Mouse (Mus musculus) limb, embryonic 15.5 days (tissue): ENCODE results near the gene Il17rc. TPM values are rescaled to one million over a fixed set of nuclear protein-coding genes. Genes with fewer than 3 reads are reported as not detected.

ENCODE experiments used
- ATAC-seq: fragments of 200-750 bp; cut with Nextera tagmentation; 2 replicates; pipeline ENCODE4 v1.8.0; 2017; ENCODE audit warnings: low read depth, moderate TSS enrichment; ENCODE audit not compliant: insufficient number of reproducible peaks, low FRiP score, low TSS enrichment
- H3K27ac ChIP-seq: fragments of 300-500 bp; sonication (generic); 2 replicates; pipeline ENCODE4 v1.5.1; 2015; ENCODE audit warnings: moderate library complexity, mild to moderate bottlenecking, inconsistent platforms
- H3K27me3 ChIP-seq: fragments of 300-500 bp; sonication (generic); 2 replicates; pipeline ENCODE4 v1.6.1; 2015; ENCODE audit warnings: inconsistent platforms
- H3K36me3 ChIP-seq: fragments of 300-500 bp; sonication (generic); 2 replicates; pipeline ENCODE4 v1.6.1; 2015; ENCODE audit warnings: inconsistent platforms
- H3K4me1 ChIP-seq: fragments of 300-500 bp; sonication (generic); 2 replicates; pipeline ENCODE4 v1.6.1; 2015; ENCODE audit warnings: inconsistent platforms
- H3K4me2 ChIP-seq: fragments of 300-500 bp; sonication (generic); 2 replicates; pipeline ENCODE4 v1.6.1; 2015; ENCODE audit warnings: mild to moderate bottlenecking, inconsistent platforms
- H3K4me3 ChIP-seq: fragments of 300-500 bp; sonication (generic); 2 replicates; pipeline ENCODE4 v1.5.1; 2015; ENCODE audit warnings: mild to moderate bottlenecking, inconsistent platforms
- H3K9ac ChIP-seq: fragments of 300-500 bp; sonication (generic); 2 replicates; pipeline ENCODE4 v1.6.1; 2015; ENCODE audit warnings: inconsistent platforms
- H3K9me3 ChIP-seq: fragments of 300-500 bp; sonication (generic); 2 replicates; pipeline ENCODE4 v1.6.1; 2016; ENCODE audit warnings: inconsistent platforms
- WGBS: fragments of 180-500 bp; shearing (Covaris S2); methylation state at CpG from one replicate; pipeline ENCODE4 v1.1.7; 2015; 5-methylcytosine and 5-hydroxymethylcytosine counted together
- polyA plus RNA-seq: library from polyadenylated mRNA; unstranded; fragments of >200 nt; fragmentation: Nextera tagmentation; extraction: Ambion mirVana; gene quantifications from 2 replicates; pipeline ENCODE4 v1.2.1, GENCODE M21; 2015

Gene Il17rc
- polyA plus RNA-seq, 1 experiment from 2014 or later = 63.5 TPM

- Histone ChIP-seq H3K9me3 (no peaks in the 10 kb centered on the region), H3K36me3 (no peaks in the 10 kb centered on the region), H3K27me3 (0 out of 2 replicates have a peak, but pooled peaks cover 4% of the 10 kb centered on the region), H3K4me1 (0 out of 2 replicates have a peak, but pooled peaks cover 2% of the 10 kb centered on the region), H3K27ac (no peak within 1 kb of the TSS), H3K4me2 (no peak within 1 kb of the TSS), H3K4me3 (no peak within 1 kb of the TSS), H3K9ac (no peak within 1 kb of the TSS)
- no peak for ATAC-seq
- WGBS = 57% methylated on average over 10 of the region's 10 CpGs
These were observed 13.2 kb upstream of the Il17rc start, which contains the start of gene Il17re for GRCm38 (mm10) chr6:113457952-113458534. TSS of gene Il17re (plus strand) at chr6:113458484.

DNA sequence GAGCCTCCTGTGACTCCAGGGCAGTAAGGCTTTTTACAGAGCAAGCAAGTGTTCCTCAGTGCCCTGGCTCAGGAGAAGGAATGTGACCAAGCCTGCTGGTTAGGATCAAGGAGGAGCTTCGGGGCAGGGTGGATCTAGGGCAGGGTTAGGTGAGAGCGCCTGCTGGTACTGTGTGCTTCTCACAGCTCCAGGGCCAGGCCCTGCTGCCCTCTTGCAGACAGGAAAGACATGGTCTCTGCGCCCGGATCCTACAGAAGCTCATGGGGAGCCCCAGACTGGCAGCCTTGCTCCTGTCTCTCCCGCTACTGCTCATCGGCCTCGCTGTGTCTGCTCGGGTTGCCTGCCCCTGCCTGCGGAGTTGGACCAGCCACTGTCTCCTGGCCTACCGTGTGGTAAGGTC, 12.6 kb upstream of the Il17rc start:
- no peak overlapping the region for H3K4me3 ChIP-seq
- no peak overlapping the region for H3K4me2 ChIP-seq
- H3K9ac ChIP-seq = no peak overlapping the region
- H3K27me3 ChIP-seq = 0 out of 2 replicates have a peak, but pooled peaks cover 4% of the 10 kb centered on the region
- no peak overlapping the region for H3K27ac ChIP-seq
- no peaks in the 10 kb centered on the region for H3K36me3 ChIP-seq
- ATAC-seq = no peak
- H3K4me1 ChIP-seq = 0 out of 2 replicates have a peak, but pooled peaks cover 2% of the 10 kb centered on the region
- no peaks in the 10 kb centered on the region for H3K9me3 ChIP-seq
- WGBS = 46% methylated on average over 10 of the region's 10 CpGs

DNA sequence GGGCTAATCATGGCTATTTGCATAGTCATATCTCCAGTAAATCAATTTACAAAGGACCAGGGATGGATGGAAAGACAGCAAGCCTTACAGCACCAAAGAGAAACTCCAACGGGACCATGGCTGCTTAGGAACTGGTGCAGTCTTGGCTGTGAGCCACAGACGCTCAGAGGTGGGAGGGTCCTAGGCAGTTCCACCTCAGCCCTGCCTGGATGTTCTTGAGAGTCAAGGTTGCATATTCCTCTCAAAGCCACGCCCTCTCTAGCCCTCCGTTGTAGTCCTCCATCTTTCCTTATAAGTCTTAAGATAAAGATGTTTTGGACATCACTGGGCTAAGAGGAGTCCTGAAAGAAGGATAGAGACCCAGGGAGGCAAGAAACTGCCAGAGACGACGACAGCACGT, 7.2 kb upstream of the Il17rc start:
- H3K4me2 ChIP-seq = no peak overlapping the region
- WGBS = 62% methylated on average over 7 of the region's 7 CpGs

DNA sequence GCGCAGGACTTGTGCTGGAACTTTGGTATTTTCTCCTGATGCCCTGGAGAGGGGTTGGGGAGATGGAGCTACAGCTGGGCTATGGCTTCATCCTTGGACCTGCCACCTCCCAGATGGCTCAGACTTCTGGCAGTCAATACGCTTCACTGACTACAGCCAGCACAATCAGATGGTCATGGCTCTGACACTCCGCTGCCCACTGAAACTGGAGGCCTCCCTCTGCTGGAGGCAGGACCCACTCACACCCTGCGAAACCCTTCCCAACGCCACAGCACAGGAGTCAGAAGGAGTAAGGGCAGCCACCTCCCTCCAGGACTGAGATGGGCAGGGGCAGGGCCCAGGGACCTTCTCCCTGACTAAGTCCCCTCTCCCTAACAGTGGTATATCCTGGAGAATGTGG, 5.6 kb upstream of the Il17rc start:
- 71% methylated on average over 5 of the region's 5 CpGs for WGBS
- ATAC-seq = no peak
- Histone ChIP-seq H3K27me3 (peaks cover 16% of the 10 kb centered on the region), H3K4me2 (no peak overlapping the region), H3K4me1 (peaks cover 13% of the 10 kb centered on the region), H3K27ac (no peak overlapping the region), H3K4me3 (no peak overlapping the region), H3K9me3 (no peaks in the 10 kb centered on the region), H3K36me3 (no peaks in the 10 kb centered on the region), H3K9ac (no peak overlapping the region)

More for the DNA sequence above, 7.2 kb upstream of the Il17rc start:
- H3K4me3 ChIP-seq = no peak overlapping the region
- H3K9me3 ChIP-seq = no peaks in the 10 kb centered on the region
- H3K9ac ChIP-seq = no peak overlapping the region
- H3K27me3 ChIP-seq = 0 out of 2 replicates have a peak, but pooled peaks cover 8% of the 10 kb centered on the region
- H3K27ac ChIP-seq = no peak overlapping the region
- no peak for ATAC-seq
- H3K36me3 ChIP-seq = no peaks in the 10 kb centered on the region
- H3K4me1 ChIP-seq = peaks cover 4% of the 10 kb centered on the region; the same call in 1 of the 2 replicates

DNA sequence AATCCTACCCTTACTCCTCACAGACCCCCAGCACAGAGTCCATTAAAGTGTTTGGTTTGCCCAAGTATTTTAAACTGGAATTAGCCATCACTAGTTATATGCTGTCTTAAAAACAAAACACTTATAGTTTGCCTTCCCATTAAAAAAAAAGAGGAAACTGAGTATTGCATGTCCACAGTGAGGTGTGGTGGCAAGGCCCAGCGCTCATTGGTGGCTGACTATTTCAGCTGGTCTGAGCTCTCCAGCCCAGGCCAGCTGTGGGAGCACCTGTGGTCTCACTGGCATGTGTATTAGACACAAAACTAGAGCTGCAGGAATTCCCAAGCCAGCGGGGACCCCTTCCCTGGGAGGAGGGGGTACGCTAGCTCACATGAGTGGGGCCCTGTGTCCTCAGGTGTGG, 2.7 kb upstream of the Il17rc start:
- WGBS = 63% methylated on average over 3 of the region's 3 CpGs
- no peak overlapping the region for H3K9ac ChIP-seq
- H3K4me3 ChIP-seq = no peak overlapping the region
- H3K4me2 ChIP-seq = no peak overlapping the region
- no peaks in the 10 kb centered on the region for H3K9me3 ChIP-seq
- no peak for ATAC-seq
- H3K36me3 ChIP-seq = no peaks in the 10 kb centered on the region
- H3K27me3 ChIP-seq = peaks cover 23% of the 10 kb centered on the region
- H3K27ac ChIP-seq = no peak overlapping the region
- H3K4me1 ChIP-seq = peaks cover 34% of the 10 kb centered on the region

DNA sequence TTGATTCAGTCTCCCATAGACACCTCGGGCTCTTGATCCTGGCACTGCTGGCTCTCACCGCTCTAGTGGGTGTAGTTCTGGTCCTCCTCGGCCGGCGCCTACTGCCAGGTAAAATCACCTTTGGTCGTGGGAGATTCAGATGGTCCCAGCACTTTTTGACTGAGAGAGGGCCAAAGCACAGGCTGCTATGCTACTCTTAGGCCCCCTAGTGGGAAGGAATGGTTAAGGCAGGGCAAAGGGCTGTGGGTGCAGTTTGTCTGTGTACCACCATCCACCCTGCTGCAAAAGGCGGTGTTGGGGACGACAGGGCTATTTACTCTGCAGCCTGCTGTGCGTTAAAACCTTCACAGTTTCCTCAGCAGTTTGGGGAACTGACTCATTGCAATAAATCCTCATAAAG, 2.2 kb upstream of the Il17rc start:
- H3K27me3 ChIP-seq = peaks cover 26% of the 10 kb centered on the region
- H3K4me1 ChIP-seq = peaks cover 34% of the 10 kb centered on the region
- H3K9ac ChIP-seq = no peak overlapping the region
- ATAC-seq = no peak
- H3K4me3 ChIP-seq = peak overlapping the region; percentile 44
- peak overlapping the region; percentile 78 for H3K4me2 ChIP-seq
- H3K36me3 ChIP-seq = no peaks in the 10 kb centered on the region
- no peak overlapping the region for H3K27ac ChIP-seq
- no peaks in the 10 kb centered on the region for H3K9me3 ChIP-seq
- WGBS = 5% methylated on average over 9 of the region's 9 CpGs

DNA sequence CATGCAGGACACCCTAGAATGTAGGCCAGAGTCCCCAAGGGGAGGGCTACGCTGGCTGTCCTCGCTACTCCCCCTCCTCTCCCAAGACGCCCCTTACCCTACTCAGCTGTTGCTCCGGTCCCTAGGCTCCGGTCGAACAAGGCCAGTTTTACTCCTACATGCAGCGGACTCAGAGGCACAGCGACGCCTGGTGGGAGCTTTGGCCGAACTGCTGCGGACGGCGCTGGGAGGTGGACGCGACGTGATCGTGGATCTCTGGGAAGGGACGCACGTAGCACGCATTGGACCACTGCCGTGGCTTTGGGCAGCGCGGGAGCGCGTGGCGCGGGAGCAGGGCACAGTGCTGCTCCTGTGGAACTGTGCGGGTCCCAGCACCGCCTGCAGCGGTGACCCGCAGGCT, 1.8 kb upstream of the Il17rc start:
- WGBS = 2% methylated on average over 31 of the region's 31 CpGs
- peak overlapping the region; percentile 44 for H3K4me3 ChIP-seq
- peaks cover 34% of the 10 kb centered on the region for H3K4me1 ChIP-seq
- no peak for ATAC-seq
- H3K9me3 ChIP-seq = no peaks in the 10 kb centered on the region
- no peak overlapping the region for H3K27ac ChIP-seq
- no peaks in the 10 kb centered on the region for H3K36me3 ChIP-seq
- 0 out of 2 replicates have a peak overlapping the region, but pooled peaks have one; percentile 23 for H3K9ac ChIP-seq
- H3K27me3 ChIP-seq = peaks cover 28% of the 10 kb centered on the region
- H3K4me2 ChIP-seq = peak overlapping the region; percentile 78

DNA sequence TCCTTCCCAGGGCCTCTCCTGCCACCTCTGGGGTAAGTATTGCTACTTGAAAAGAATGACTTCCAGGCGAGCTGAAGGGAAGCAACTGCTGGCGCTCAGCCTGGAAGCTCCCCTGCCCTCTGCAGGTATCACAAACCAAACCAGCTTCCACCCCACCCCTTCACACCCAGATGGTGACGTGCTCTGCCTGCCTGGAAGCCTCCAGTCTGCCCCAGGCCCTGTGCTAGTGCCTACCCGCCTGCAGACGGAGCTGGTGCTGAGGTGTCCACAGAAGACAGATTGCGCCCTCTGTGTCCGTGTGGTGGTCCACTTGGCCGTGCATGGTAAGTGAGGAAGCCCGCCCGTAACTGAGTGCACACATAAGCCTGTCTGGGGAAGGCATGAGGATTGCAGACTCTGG, 834 bp downstream of the Il17rc start:
- H3K9ac ChIP-seq = no peak overlapping the region
- ATAC-seq = no peak
- H3K4me3 ChIP-seq = peak overlapping the region; percentile 34; the same call in 1 of the 2 replicates
- H3K4me2 ChIP-seq = peak overlapping the region; percentile 48
- H3K27ac ChIP-seq = peak overlapping the region; percentile 75
- WGBS = 60% methylated on average over 10 of the region's 10 CpGs
- no peaks in the 10 kb centered on the region for H3K36me3 ChIP-seq
- H3K4me1 ChIP-seq = peaks cover 34% of the 10 kb centered on the region
- no peaks in the 10 kb centered on the region for H3K9me3 ChIP-seq
- peaks cover 23% of the 10 kb centered on the region for H3K27me3 ChIP-seq

DNA sequence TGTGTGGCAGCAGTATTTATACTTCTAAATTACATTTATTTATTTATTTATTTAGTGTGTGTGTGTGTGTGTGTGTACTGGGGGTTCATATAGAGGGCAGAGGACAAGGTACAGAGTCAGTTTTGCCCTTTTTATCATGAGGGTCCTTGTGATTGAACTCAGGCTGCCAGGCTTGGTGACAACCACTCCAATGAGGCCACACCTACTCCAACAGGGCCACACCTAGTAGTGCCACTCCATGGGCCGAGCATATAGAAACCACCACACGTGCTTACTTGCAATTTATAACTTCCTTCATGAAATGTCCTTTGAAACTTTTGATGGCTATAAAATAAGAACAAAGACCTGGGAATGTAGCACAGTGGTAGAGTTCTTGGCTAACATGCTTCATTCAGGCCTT, 2.0 kb downstream of the Il17rc start:
- no peak for ATAC-seq
- H3K27ac ChIP-seq = no peak overlapping the region
- 34% methylated on average over 2 of the region's 2 CpGs for WGBS
- H3K4me3 ChIP-seq = no peak overlapping the region
- no peak overlapping the region for H3K9ac ChIP-seq
- no peak overlapping the region for H3K4me2 ChIP-seq
- H3K27me3 ChIP-seq = peaks cover 23% of the 10 kb centered on the region
- H3K4me1 ChIP-seq = peaks cover 34% of the 10 kb centered on the region
- no peaks in the 10 kb centered on the region for H3K9me3 ChIP-seq
- no peaks in the 10 kb centered on the region for H3K36me3 ChIP-seq

- no peak overlapping the region for H3K4me3 ChIP-seq
- H3K36me3 ChIP-seq = no peaks in the 10 kb centered on the region
- H3K9ac ChIP-seq = no peak overlapping the region
- H3K9me3 ChIP-seq = no peaks in the 10 kb centered on the region
- ATAC-seq = no peak
- peaks cover 33% of the 10 kb centered on the region for H3K4me1 ChIP-seq
- H3K27me3 ChIP-seq = peaks cover 23% of the 10 kb centered on the region
- no peak overlapping the region for H3K27ac ChIP-seq
- no peak overlapping the region for H3K4me2 ChIP-seq
- WGBS = 85% methylated on average over 6 of the region's 6 CpGs
These were observed 2.5 kb downstream of the Il17rc start for GRCm38 (mm10) chr6:113473715-113474114.

DNA sequence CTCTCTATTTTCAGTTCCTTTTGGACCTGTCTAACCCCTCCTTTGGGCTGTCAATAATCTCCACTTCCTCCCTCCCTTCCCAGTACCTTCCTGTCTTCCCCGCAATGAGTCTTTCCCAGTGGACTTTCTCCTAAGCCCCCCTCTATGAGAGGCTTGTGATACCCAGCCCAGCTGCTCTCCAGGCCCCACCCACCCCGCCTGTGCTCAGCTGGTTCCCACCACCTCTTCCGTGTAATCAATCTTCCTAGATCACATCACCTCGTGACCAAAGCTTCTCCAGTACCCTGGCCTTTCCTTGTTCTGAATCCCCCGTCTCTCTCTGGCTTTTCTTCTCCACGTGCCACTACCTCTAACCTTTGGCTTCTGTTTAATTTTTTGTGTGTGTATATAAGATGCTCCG, 6.1 kb downstream of the Il17rc start:
- 37% methylated on average over 7 of the region's 7 CpGs for WGBS
- Histone ChIP-seq H3K27me3 (peaks cover 36% of the 10 kb centered on the region), H3K4me1 (peaks cover 8% of the 10 kb centered on the region), H3K36me3 (no peaks in the 10 kb centered on the region), H3K4me2 (no peak overlapping the region), H3K9me3 (no peaks in the 10 kb centered on the region), H3K27ac (no peak overlapping the region), H3K4me3 (no peak overlapping the region), H3K9ac (no peak overlapping the region)
- no peak for ATAC-seq

GRCm38 (mm10) chr6:113478906-113479305, 7.7 kb downstream of the Il17rc start:
- Histone ChIP-seq H3K27me3 (peaks cover 41% of the 10 kb centered on the region), H3K36me3 (no peaks in the 10 kb centered on the region), H3K4me3 (no peak overlapping the region), H3K4me1 (peaks cover 17% of the 10 kb centered on the region), H3K4me2 (no peak overlapping the region), H3K9ac (no peak overlapping the region), H3K9me3 (no peaks in the 10 kb centered on the region), H3K27ac (no peak overlapping the region)
- no peak for ATAC-seq
- WGBS = 84% methylated on average over 10 of the region's 10 CpGs
